Mouse (Mus musculus) limb, embryonic 15.5 days (tissue): ENCODE results near the gene Chmp1a. TPM values are rescaled to one million over a fixed set of nuclear protein-coding genes. Genes with fewer than 3 reads are reported as not detected.
"Not testable (repeated sequence)": the region's sequence is repeated elsewhere in the genome, so short reads cannot be mapped to it uniquely, and the experiment has no call there.

Source experiments
- ATAC-seq: fragments of 200-750 bp; cut with Nextera tagmentation; 2 replicates; pipeline ENCODE4 v1.8.0; 2017; ENCODE audit warnings: low read depth, moderate TSS enrichment; ENCODE audit not compliant: insufficient number of reproducible peaks, low FRiP score, low TSS enrichment
- H3K27ac ChIP-seq: fragments of 300-500 bp; sonication (generic); 2 replicates; pipeline ENCODE4 v1.5.1; 2015; ENCODE audit warnings: moderate library complexity, mild to moderate bottlenecking, inconsistent platforms
- H3K27me3 ChIP-seq: fragments of 300-500 bp; sonication (generic); 2 replicates; pipeline ENCODE4 v1.6.1; 2015; ENCODE audit warnings: inconsistent platforms
- H3K36me3 ChIP-seq: fragments of 300-500 bp; sonication (generic); 2 replicates; pipeline ENCODE4 v1.6.1; 2015; ENCODE audit warnings: inconsistent platforms
- H3K4me1 ChIP-seq: fragments of 300-500 bp; sonication (generic); 2 replicates; pipeline ENCODE4 v1.6.1; 2015; ENCODE audit warnings: inconsistent platforms
- H3K4me2 ChIP-seq: fragments of 300-500 bp; sonication (generic); 2 replicates; pipeline ENCODE4 v1.6.1; 2015; ENCODE audit warnings: mild to moderate bottlenecking, inconsistent platforms
- H3K4me3 ChIP-seq: fragments of 300-500 bp; sonication (generic); 2 replicates; pipeline ENCODE4 v1.5.1; 2015; ENCODE audit warnings: mild to moderate bottlenecking, inconsistent platforms
- H3K9ac ChIP-seq: fragments of 300-500 bp; sonication (generic); 2 replicates; pipeline ENCODE4 v1.6.1; 2015; ENCODE audit warnings: inconsistent platforms
- H3K9me3 ChIP-seq: fragments of 300-500 bp; sonication (generic); 2 replicates; pipeline ENCODE4 v1.6.1; 2016; ENCODE audit warnings: inconsistent platforms
- WGBS: fragments of 180-500 bp; shearing (Covaris S2); methylation state at CpG from one replicate; pipeline ENCODE4 v1.1.7; 2015; 5-methylcytosine and 5-hydroxymethylcytosine counted together
- polyA plus RNA-seq: library from polyadenylated mRNA; unstranded; fragments of >200 nt; fragmentation: Nextera tagmentation; extraction: Ambion mirVana; gene quantifications from 2 replicates; pipeline ENCODE4 v1.2.1, GENCODE M21; 2015

Chmp1a gene
- polyA plus RNA-seq, 1 experiment from 2014 or later, result 166 TPM

DNA sequence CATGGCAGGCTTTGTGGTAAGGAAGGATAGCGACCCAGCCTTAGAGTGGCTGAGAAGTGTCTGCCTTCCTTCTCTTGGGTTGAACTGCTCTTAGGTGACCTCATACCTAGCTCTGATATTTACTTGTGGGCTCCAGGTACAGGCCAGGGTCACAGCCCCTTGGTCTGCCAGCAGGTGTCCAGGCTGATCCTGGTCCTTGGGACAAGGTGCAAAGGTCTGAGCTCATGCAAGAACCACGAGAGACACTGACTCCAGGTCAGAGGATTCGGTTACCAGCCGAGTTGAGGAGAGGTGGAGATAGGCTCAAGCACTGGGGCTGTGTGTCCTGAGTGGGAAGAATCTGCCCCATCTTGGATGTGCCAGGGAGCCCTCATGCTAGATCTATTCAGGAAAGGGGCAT is 31.8 kb upstream of the Chmp1a start:
- 90% methylated on average over 4 of the region's 4 CpGs for WGBS
- no peak overlapping the region for H3K4me2 ChIP-seq
- H3K36me3 ChIP-seq, result peaks cover 79% of the 10 kb centered on the region
- no peak overlapping the region for H3K4me3 ChIP-seq
- no peaks in the 10 kb centered on the region for H3K4me1 ChIP-seq
- H3K27me3 ChIP-seq, result no peaks in the 10 kb centered on the region
- ATAC-seq, result no peak
- H3K9me3 ChIP-seq, result no peaks in the 10 kb centered on the region
- no peak overlapping the region for H3K27ac ChIP-seq
- H3K9ac ChIP-seq, result no peak overlapping the region

DNA sequence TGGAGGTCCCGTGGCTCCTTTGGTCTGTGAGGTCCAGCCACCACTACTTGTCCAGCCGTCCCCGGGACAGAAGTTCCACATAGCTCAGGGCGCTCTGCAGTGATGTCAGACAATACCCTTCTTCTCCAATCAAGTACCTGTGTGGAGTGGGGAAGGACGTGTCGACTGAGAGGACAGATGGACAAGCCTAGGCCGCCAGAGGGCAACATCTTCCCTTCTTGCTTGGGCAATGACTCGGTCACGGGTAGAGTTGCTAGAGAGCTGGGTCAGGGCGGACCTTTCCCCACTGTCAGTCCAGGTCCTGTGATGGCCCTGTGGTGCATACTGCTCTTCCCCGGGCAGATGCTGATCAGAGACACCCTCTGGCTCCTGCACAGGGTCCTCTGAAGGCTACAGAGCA is 30.5 kb upstream of the Chmp1a start:
- Histone ChIP-seq H3K36me3 (peaks cover 66% of the 10 kb centered on the region), H3K4me2 (no peak overlapping the region), H3K9me3 (no peaks in the 10 kb centered on the region), H3K4me1 (no peaks in the 10 kb centered on the region), H3K27me3 (no peaks in the 10 kb centered on the region), H3K27ac (no peak overlapping the region), H3K4me3 (no peak overlapping the region), H3K9ac (no peak overlapping the region)
- 65% methylated on average over 11 of the region's 11 CpGs for WGBS
- 0 out of 2 replicates have a peak, but pooled peaks have one; percentile 42 for ATAC-seq

DNA sequence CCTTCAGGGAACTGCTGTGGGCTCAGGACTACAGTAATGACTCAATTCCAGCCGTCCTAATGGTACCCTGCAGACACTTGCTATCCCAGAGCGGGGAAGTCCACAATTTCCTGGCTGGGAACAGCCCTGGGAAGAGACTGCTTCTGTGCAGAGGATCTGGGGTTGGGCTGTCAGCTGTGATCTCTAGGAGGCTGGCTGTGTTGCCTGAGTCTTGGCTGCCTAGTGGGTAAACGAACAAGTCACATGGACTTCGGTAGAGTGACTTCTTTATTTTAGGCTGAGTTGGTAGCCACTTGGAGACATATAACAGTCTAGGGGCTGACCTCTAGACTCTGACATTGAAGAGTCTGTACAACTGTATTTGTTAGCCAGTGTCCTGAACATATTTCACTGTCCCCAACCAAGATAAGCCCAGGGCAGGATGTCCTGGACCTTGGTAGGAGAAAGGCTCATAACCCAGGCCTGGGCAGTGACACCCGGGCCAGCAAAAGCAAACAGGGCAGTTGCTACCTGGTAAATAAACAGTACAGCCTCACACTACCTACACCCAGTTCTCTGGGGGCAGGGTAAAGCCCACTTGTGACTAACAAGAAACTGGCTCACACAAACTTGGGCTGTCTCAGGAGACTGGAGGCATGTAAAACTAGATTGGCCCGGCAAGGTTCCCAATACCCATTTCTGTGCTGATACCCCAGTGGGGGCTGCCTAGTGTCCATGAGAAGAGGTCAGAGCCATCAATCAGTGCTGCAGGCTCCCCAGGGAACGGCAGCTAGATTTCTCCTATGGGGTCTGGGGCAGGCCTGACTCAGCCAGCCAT is 29.8 kb upstream of the Chmp1a start:
- Histone ChIP-seq H3K36me3 (peaks cover 59% of the 10 kb centered on the region), H3K9ac (no peak overlapping the region), H3K9me3 (no peaks in the 10 kb centered on the region), H3K27me3 (no peaks in the 10 kb centered on the region), H3K4me1 (no peaks in the 10 kb centered on the region), H3K27ac (no peak overlapping the region), H3K4me3 (no peak overlapping the region), H3K4me2 (no peak overlapping the region)
- 80% methylated on average over 7 of the region's 7 CpGs for WGBS
- no peak for ATAC-seq

DNA sequence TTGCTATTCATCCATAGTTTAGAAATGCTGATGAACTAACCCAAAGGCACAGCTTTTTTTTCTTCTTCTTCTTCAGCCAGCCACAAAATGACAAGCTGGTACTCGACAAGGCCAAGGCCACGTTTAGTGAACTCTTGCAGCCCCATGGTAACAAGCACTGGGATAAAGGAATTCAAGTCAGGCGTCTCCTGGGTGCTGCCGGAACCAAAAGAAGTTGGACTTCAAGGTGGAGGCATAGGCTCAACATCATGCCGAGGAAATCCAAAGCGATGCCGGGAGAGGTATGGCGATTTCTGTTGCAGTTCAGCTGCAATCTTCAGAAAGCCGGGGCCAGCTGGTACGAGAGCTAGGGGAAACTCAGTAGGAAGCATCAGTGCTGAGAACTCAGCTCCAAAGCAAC is 26.8 kb upstream of the Chmp1a start:
- ATAC-seq, result no peak
- Histone ChIP-seq H3K36me3 (peaks cover 30% of the 10 kb centered on the region), H3K4me1 (peaks cover 18% of the 10 kb centered on the region), H3K4me2 (no peak overlapping the region), H3K27me3 (peaks cover 13% of the 10 kb centered on the region), H3K9ac (no peak overlapping the region), H3K4me3 (no peak overlapping the region), H3K27ac (no peak overlapping the region), H3K9me3 (no peaks in the 10 kb centered on the region)
- WGBS, result 89% methylated on average over 10 of the region's 10 CpGs

GRCm38 (mm10) chr8:123235520-123236497 is 23.2 kb upstream of the Chmp1a start, which contains the start of gene Spata2l:
Gene Spata2l (minus strand): TSS chr8:123236233.
- Histone ChIP-seq H3K9ac (peak within 1 kb of the TSS; percentile 51), H3K4me3 (peak within 1 kb of the TSS; percentile 54), H3K36me3 (no peaks in the 10 kb centered on the region), H3K4me1 (peaks cover 29% of the 10 kb centered on the region), H3K9me3 (no peaks in the 10 kb centered on the region), H3K27ac (no peak within 1 kb of the TSS), H3K4me2 (peak within 1 kb of the TSS; percentile 94), H3K27me3 (peaks cover 32% of the 10 kb centered on the region)
- peak; percentile 70 for ATAC-seq
- WGBS, result 2% methylated on average over 57 of the region's 57 CpGs

DNA sequence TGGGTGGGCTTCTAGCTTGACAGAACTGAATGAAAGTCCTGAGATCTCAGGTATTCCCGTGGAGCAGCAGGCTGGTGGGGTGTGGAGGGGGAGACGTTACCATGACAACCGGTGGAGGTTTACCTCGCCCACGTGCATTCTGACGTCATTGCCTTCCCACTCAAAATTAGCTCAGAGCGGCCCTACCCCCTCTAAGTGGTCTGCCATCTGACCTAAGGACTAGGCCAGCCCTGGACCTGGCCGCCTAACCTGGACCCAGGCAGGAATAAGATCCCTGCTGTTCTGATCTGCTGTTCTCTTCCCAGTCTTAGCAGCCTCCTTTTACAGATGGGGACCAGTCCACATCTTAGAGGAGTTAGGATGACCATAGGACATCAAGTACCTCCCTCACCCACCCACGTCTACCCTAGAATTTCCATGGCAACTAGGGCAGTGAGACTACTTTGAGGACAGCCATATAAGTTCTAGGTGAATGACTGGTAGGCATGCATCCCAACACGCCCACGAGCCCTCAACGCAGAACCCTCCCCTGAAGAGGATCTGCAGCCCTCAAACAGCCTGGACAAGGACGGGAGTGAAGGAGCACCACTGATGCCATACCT is 22.5 kb upstream of the Chmp1a start:
- Histone ChIP-seq H3K9me3 (no peaks in the 10 kb centered on the region), H3K4me1 (peaks cover 29% of the 10 kb centered on the region), H3K36me3 (peaks cover 5% of the 10 kb centered on the region; the same call in 1 of the 2 replicates), H3K27me3 (peaks cover 32% of the 10 kb centered on the region), H3K4me3 (peak overlapping the region; percentile 54), H3K27ac (no peak overlapping the region), H3K9ac (peak overlapping the region; percentile 51), H3K4me2 (peak overlapping the region; percentile 94)
- ATAC-seq, result no peak
- WGBS, result 29% methylated on average over 13 of the region's 13 CpGs

GRCm38 (mm10) chr8:123233760-123234159 is 21.2 kb upstream of the Chmp1a start:
- ATAC-seq, result no peak
- Histone ChIP-seq H3K4me2 (no peak overlapping the region), H3K36me3 (peaks cover 15% of the 10 kb centered on the region; the same call in 1 of the 2 replicates), H3K4me1 (peaks cover 29% of the 10 kb centered on the region), H3K27ac (no peak overlapping the region), H3K27me3 (peaks cover 32% of the 10 kb centered on the region), H3K9me3 (no peaks in the 10 kb centered on the region), H3K4me3 (no peak overlapping the region), H3K9ac (no peak overlapping the region)
- 67% methylated on average over 11 of the region's 11 CpGs for WGBS

GRCm38 (mm10) chr8:123233300-123233699 is 20.7 kb upstream of the Chmp1a start:
- no peak overlapping the region for H3K4me2 ChIP-seq
- H3K4me1 ChIP-seq, result peaks cover 29% of the 10 kb centered on the region
- no peaks in the 10 kb centered on the region for H3K9me3 ChIP-seq
- no peak for ATAC-seq
- H3K9ac ChIP-seq, result no peak overlapping the region
- H3K27me3 ChIP-seq, result peaks cover 32% of the 10 kb centered on the region
- no peak overlapping the region for H3K27ac ChIP-seq
- 56% methylated on average over 13 of the region's 13 CpGs for WGBS
- H3K36me3 ChIP-seq, result peaks cover 20% of the 10 kb centered on the region
- no peak overlapping the region for H3K4me3 ChIP-seq

DNA sequence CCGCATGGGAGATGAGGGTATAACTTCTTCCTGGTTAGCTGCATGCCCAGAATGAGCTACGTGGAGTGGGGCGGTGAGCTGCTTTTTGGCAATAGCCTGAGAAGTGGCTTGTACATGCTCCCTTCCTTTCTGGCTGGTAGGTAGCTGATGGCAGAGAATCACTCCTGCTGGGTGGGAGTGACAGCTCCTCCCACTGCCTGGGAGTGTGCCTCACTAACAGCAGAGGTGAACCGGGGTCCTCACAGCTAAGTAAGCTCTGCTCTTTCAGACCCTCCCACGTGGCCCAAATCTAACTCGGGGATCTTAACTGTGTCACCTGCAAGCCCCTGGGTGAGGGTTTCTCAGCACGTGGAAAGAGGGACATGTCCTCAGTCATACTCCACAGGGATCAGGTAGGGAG is 20.0 kb upstream of the Chmp1a start:
- no peak for ATAC-seq
- Histone ChIP-seq H3K9ac (no peak overlapping the region), H3K4me3 (no peak overlapping the region), H3K27me3 (peaks cover 32% of the 10 kb centered on the region), H3K9me3 (no peaks in the 10 kb centered on the region), H3K36me3 (peaks cover 26% of the 10 kb centered on the region), H3K4me2 (no peak overlapping the region), H3K4me1 (peaks cover 29% of the 10 kb centered on the region), H3K27ac (no peak overlapping the region)
- WGBS, result 28% methylated on average over 7 of the region's 7 CpGs

DNA sequence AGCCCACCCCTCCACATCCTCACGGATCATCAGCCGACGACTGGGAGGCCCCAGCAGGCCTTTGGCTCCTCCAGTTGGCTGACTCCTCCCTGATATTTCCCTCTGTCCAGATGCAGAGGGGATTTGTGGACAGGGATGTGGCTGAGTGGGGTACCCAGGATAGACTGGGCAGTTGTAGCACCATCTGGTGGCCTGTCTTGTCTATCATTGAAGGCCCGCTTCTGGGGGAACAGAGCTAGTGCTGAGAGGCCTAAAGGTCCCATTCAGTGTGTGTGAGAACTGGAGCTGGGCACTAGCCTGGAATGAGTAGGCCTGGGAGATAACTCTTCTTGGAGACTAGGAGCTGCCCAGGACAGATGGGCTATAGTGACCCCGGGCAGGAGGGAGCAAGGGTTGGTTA is 19.2 kb upstream of the Chmp1a start:
- H3K27me3 ChIP-seq, result peaks cover 32% of the 10 kb centered on the region
- H3K9me3 ChIP-seq, result no peaks in the 10 kb centered on the region
- no peak overlapping the region for H3K27ac ChIP-seq
- H3K4me3 ChIP-seq, result no peak overlapping the region
- no peak overlapping the region for H3K4me2 ChIP-seq
- peaks cover 29% of the 10 kb centered on the region for H3K4me1 ChIP-seq
- no peak overlapping the region for H3K9ac ChIP-seq
- no peak for ATAC-seq
- H3K36me3 ChIP-seq, result peaks cover 34% of the 10 kb centered on the region
- WGBS, result 61% methylated on average over 5 of the region's 5 CpGs

GRCm38 (mm10) chr8:123230326-123230725 is 17.8 kb upstream of the Chmp1a start:
- not testable (repeated sequence) for H3K9me3 ChIP-seq, ATAC-seq, H3K4me3 ChIP-seq, H3K9ac ChIP-seq, H3K4me2 ChIP-seq, H3K27ac ChIP-seq
- Histone ChIP-seq H3K4me1 (peaks cover 25% of the 10 kb centered on the region), H3K27me3 (peaks cover 28% of the 10 kb centered on the region), H3K36me3 (peaks cover 34% of the 10 kb centered on the region)
- WGBS, result 80% methylated on average over 11 of the region's 11 CpGs
